Mouse (Mus musculus) T-helper 2 cell (primary cell): ENCODE measurements at regions not wholly inside any gene's neighbourhood (a gene's known extent, or its start where the extent isn't known, plus 50 kb on each side); places are given as distances from the start of the nearest gene placed in this dataset.
"Not testable (repeated sequence)": the region's sequence is repeated elsewhere in the genome, so short reads cannot be mapped to it uniquely, and the experiment has no call there.

Source experiments
- in situ Hi-C: fragments of 300-600 bp; cut with MboI, MseI; formaldehyde crosslinking; loops from one replicate; pipeline ENCODE4 v1.15.1; 2025; ENCODE audit warnings: high pct_unique_total_duplicates

GRCm38 (mm10) chrX:152511922-152512321, 51.2 kb upstream of the Cldn34a start:
- in situ Hi-C loops = not testable (repeated sequence)

GRCm38 (mm10) chrX:152505405-152505804, 57.7 kb upstream of the Cldn34a start:
- in situ Hi-C loops = loop anchor here (5.0 kb wide), 1 partner anchor 88 kb away; no protein-coding TSS in a partner anchor

GRCm38 (mm10) chrX:152499371-152499957, 63.7 kb upstream of the Cldn34a start:
- in situ Hi-C loops = not testable (repeated sequence)

- in situ Hi-C loops = no loop called here
These were observed 91.6 kb upstream of the Cldn34a start for GRCm38 (mm10) chrX:152471387-152472010.

- in situ Hi-C loops = not testable (repeated sequence)
These were observed 56.0 kb upstream of the Gpr173 start for GRCm38 (mm10) chrX:152424432-152424958.

GRCm38 (mm10) chrX:152418512-152418911, 50.0 kb upstream of the Gpr173 start:
- in situ Hi-C loops = loop anchor here (5.0 kb wide), 1 partner anchor 89 kb away; no protein-coding TSS in a partner anchor
